Mouse (Mus musculus): Measurements from ENCODE around the gene Phrf1.

- TF ChIP-seq CTCF (IDR thresholded peaks at IDR 0.05; ENCODE audit: insufficient read depth, low read depth, low read length) = no peak
- no peak for TF ChIP-seq POLR2A (IDR thresholded peaks at IDR 0.05; ENCODE audit: insufficient read depth, low read depth, low read length)
Observed at GRCm38 (mm10) chr7:141294479-141294878, 65.9 kb downstream of the Phrf1 start.
